In the genomic region with DNA sequence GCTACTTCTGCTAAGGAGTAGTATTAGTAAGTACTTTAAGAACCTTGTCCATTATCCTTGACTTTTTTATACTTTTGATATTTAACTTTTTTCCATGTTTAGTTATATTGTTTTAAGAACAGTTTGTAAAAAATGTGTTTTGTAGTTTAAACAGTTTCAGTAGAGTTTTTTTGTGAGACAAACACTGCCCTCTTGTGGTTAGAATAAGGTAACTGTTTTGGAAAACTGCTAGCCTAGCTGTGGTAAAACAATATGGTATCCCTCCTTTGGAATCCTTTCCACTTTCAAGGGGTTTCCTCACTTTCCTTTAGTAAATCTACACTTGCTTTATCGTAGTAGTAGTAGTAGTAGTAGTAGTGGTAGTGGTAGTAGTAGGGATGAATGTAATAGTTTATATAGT, we compare ENCODE assay signal across 14 mouse cellular contexts. TPM values are rescaled to one million over a fixed set of nuclear protein-coding genes. Genes with fewer than 3 reads are reported as not detected.
DNase-seq lines count a peak whose midpoint lies in the region; ATAC-seq and TF ChIP-seq lines count a peak whose summit lies in the region.
"Had no signal": no experiment of that assay in that cellular context is flagged by ENCODE, and none has a peak within 500 bp of the region (broad histone marks: within the 10 kb centered on the region; RNA-seq: fewer than 3 reads in every experiment).

No protein-coding gene starts in this region.

- intact Hi-C loops in heart, adult 2 months (cut with DNase I): no loop called here

- peak; percentile 69 for TF ChIP-seq CTCF in heart, adult 2 months (IDR thresholded peaks at IDR 0.05)

- peaks cover 8% of the 10 kb centered on the region for H3K36me3 ChIP-seq in heart, adult 2 months (ENCODE audit: control insufficient read depth, insufficient read depth, low read length)
- peaks cover under 1% of the 10 kb centered on the region; the same call in 1 of the 2 replicates for H3K36me3 ChIP-seq in heart, embryonic 11.5 days (ENCODE audit: control insufficient read depth, insufficient read depth, low read length)
- no peaks in the 10 kb centered on the region for H3K36me3 ChIP-seq in splenic B cell, adult 2 months (ENCODE audit: control insufficient read depth, insufficient read depth, low read length, poor library complexity, severe bottlenecking)
- H3K36me3 ChIP-seq: embryonic facial prominence, embryonic 12.5 days; hindbrain, embryonic 12.5 days had no signal

- no peaks in the 10 kb centered on the region for H3K27me3 ChIP-seq in heart, adult 2 months (ENCODE audit: control insufficient read depth, insufficient read depth, low read length)
- H3K27me3 ChIP-seq in heart, embryonic 11.5 days (ENCODE audit: control insufficient read depth, insufficient read depth, low read length): no peaks in the 10 kb centered on the region
- H3K27me3 ChIP-seq in splenic B cell, adult 2 months (ENCODE audit: control insufficient read depth, insufficient read depth, low read length, poor library complexity, severe bottlenecking): no peaks in the 10 kb centered on the region
- H3K27me3 ChIP-seq: embryonic facial prominence, embryonic 12.5 days; hindbrain, embryonic 12.5 days; stomach, embryonic 15.5 days had no signal

- no peak for DNase-seq in heart, adult 2 months
- DNase-seq in lung, postnatal 36 days: peak; percentile 20
- no peak for DNase-seq in lung, postnatal 14 days
- DNase-seq in c-Kit-positive CD71-positive TER-119-negative erythroid progenitor cells, embryonic 14.5 days (ENCODE audit: low read depth): peak; percentile 24
- peak; percentile 52 for DNase-seq in splenic B cell, adult 2 months (ENCODE audit: low read depth, low spot score)
- no peak for DNase-seq in ovary, postnatal 36 days (ENCODE audit: low spot score)
- no peak for DNase-seq in T-cell, adult 2 months (ENCODE audit: low spot score)

- H3K4me1 ChIP-seq in heart, adult 2 months (ENCODE audit: control insufficient read depth, insufficient read depth, low read length): peaks cover 2% of the 10 kb centered on the region
- 0 out of 2 replicates have a peak, but pooled peaks cover 2% of the 10 kb centered on the region for H3K4me1 ChIP-seq in heart, embryonic 11.5 days (ENCODE audit: control insufficient read depth, insufficient read depth, low read length)
- H3K4me1 ChIP-seq: embryonic facial prominence, embryonic 12.5 days; heart, embryonic 10.5 days; hindbrain, embryonic 12.5 days; stomach, embryonic 15.5 days had no signal

- no peak overlapping the region for H3K27ac ChIP-seq in heart, adult 2 months
- H3K27ac ChIP-seq in heart, embryonic 11.5 days (ENCODE audit: low read depth, low read length): no peak overlapping the region
- H3K27ac ChIP-seq: embryonic facial prominence, embryonic 12.5 days; heart, embryonic 10.5 days; hindbrain, embryonic 12.5 days; macrophage; stomach, embryonic 15.5 days had no signal

- no peak overlapping the region for H3K4me2 ChIP-seq in heart, embryonic 11.5 days
- H3K4me2 ChIP-seq: embryonic facial prominence, embryonic 12.5 days; hindbrain, embryonic 12.5 days; stomach, embryonic 15.5 days had no signal

- H3K4me3 ChIP-seq in heart, adult 2 months: no peak overlapping the region
- H3K4me3 ChIP-seq in heart, embryonic 11.5 days (ENCODE audit: low read depth, low read length): no peak overlapping the region
- H3K4me3 ChIP-seq: embryonic facial prominence, embryonic 12.5 days; heart, embryonic 10.5 days; hindbrain, embryonic 12.5 days; myocyte; stomach, embryonic 15.5 days had no signal

- H3K79me2 ChIP-seq in heart, adult 2 months (replicated peaks; ENCODE audit: control insufficient read depth, insufficient read depth, low read length): 0 out of 2 replicates have a peak, but pooled peaks cover 2% of the 10 kb centered on the region

- no peaks in the 10 kb centered on the region for H3K9me3 ChIP-seq in heart, embryonic 11.5 days (replicated peaks; ENCODE audit: control insufficient read depth, low read length)
- H3K9me3 ChIP-seq: embryonic facial prominence, embryonic 12.5 days; heart, embryonic 10.5 days; hindbrain, embryonic 12.5 days; stomach, embryonic 15.5 days had no signal

- no peak for TF ChIP-seq POLR2A in heart, adult 2 months (IDR thresholded peaks at IDR 0.05; ENCODE audit: insufficient read depth, low read depth, low read length)

- TF ChIP-seq EP300 in heart, adult 2 months (IDR thresholded peaks at IDR 0.05; ENCODE audit: insufficient read depth, low read depth, low read length): no peak

- H3K9ac ChIP-seq in heart, adult 2 months (ENCODE audit: low read depth, low read length): no peak overlapping the region
- H3K9ac ChIP-seq in heart, embryonic 11.5 days (ENCODE audit: low read depth, low read length): no peak overlapping the region
- H3K9ac ChIP-seq: embryonic facial prominence, embryonic 12.5 days; hindbrain, embryonic 12.5 days; stomach, embryonic 15.5 days had no signal

- ATAC-seq in heart, embryonic 11.5 days (replicated peaks; ENCODE audit: insufficient number of reproducible peaks, low FRiP score, low TSS enrichment): no peak

- WGBS in heart, adult 2 months: 94% methylated on average over 1 of the region's 1 CpGs
- 80% methylated on average over 1 of the region's 1 CpGs for WGBS in heart, embryonic 11.5 days (ENCODE audit: insufficient replicate concordance)

RNA-seq across cellular contexts. Expression of a gene that starts 11.2 kb away (rescaled TPM):
- 10 to 100 TPM; 18.8 to 21.9 TPM for total RNA-seq in heart, adult 2 months (2021)
- polyA plus RNA-seq in heart, adult 2 months (2012; rRNA removed): 4.0 and 7.8 TPM in 2 replicates
- polyA plus RNA-seq in heart, embryonic 11.5 days (2014; fragmentation: Nextera tagmentation; extraction: Ambion mirVana): 19.4 and 21.3 TPM in 2 replicates

Comparison
In these comparisons a context has a peak if more than half of its experiments do, and no peak if none do; other contexts are left out.
1. DNase-seq: peak in lung, postnatal 36 days (single experiment), c-Kit-positive CD71-positive TER-119-negative erythroid progenitor cells, embryonic 14.5 days (single experiment) and splenic B cell, adult 2 months (single experiment); none in heart, adult 2 months (0 of 2), lung, postnatal 14 days (single experiment), ovary, postnatal 36 days (single experiment) and T-cell, adult 2 months (single experiment).